Mouse (Mus musculus) heart, embryonic 14.5 days (tissue): ENCODE data around the gene Sec24d. TPM values are rescaled to one million over a fixed set of nuclear protein-coding genes. Genes with fewer than 3 reads are reported as not detected.
"Not testable (repeated sequence)": the region's sequence is repeated elsewhere in the genome, so short reads cannot be mapped to it uniquely, and the experiment has no call there.

Experiments used
- ATAC-seq: fragments of 200-750 bp; cut with Nextera tagmentation; 2 replicates; pipeline ENCODE4 v1.8.0; 2017; ENCODE audit warnings: low read depth, moderate TSS enrichment; ENCODE audit not compliant: insufficient number of reproducible peaks, insufficient read depth, low FRiP score
- H3K27ac ChIP-seq, 2 experiments: fragments of 200-500 bp in 1 of 2; fragments of 300-500 bp in 1 of 2; sonication (generic) in 1 of 2; replicated peaks in 1 of 2; 2 replicates each; pipeline ENCODE4 v1.5.1; 2012 to 2014; ENCODE audit warnings: low read depth in 2 of 2, low read length in 2 of 2, control low read depth in 1 of 2, mild to moderate bottlenecking in 1 of 2, mixed read lengths in 1 of 2; ENCODE audit not compliant: control insufficient read depth in 1 of 2, insufficient read depth in 1 of 2
- H3K27me3 ChIP-seq: fragments of 300-500 bp; sonication (generic); 2 replicates; pipeline ENCODE4 v1.6.1; 2014; ENCODE audit warnings: mild to moderate bottlenecking, low read length, control low read depth; ENCODE audit not compliant: control insufficient read depth, insufficient read depth
- H3K36me3 ChIP-seq: fragments of 300-500 bp; sonication (generic); 2 replicates; pipeline ENCODE4 v1.6.1; 2014; ENCODE audit warnings: mild to moderate bottlenecking, control low read depth, low read length, mixed read lengths; ENCODE audit not compliant: control insufficient read depth, insufficient read depth
- H3K4me1 ChIP-seq, 2 experiments: fragments of 200-500 bp in 1 of 2; fragments of 300-500 bp in 1 of 2; sonication (generic) in 1 of 2; 2 replicates each; pipeline ENCODE4 v1.6.1; 2012 to 2014; ENCODE audit warnings: low read length in 2 of 2, control low read depth in 1 of 2, mixed read lengths in 1 of 2; ENCODE audit not compliant: control insufficient read depth in 2 of 2, insufficient read depth in 2 of 2
- H3K4me2 ChIP-seq: fragments of 300-500 bp; sonication (generic); 2 replicates; pipeline ENCODE4 v1.6.1; 2014; ENCODE audit warnings: mild to moderate bottlenecking, low read length
- H3K4me3 ChIP-seq, 2 experiments: fragments of 200-500 bp in 1 of 2; fragments of 300-500 bp in 1 of 2; sonication (generic) in 1 of 2; 2 replicates each; pipeline ENCODE4 v1.5.1; 2012 to 2014; ENCODE audit warnings: low read length in 2 of 2, mild to moderate bottlenecking in 2 of 2, control low read depth in 1 of 2, low read depth in 1 of 2, moderate library complexity in 1 of 2; ENCODE audit not compliant: control insufficient read depth in 1 of 2, insufficient read depth in 1 of 2
- H3K9ac ChIP-seq: fragments of 300-500 bp; sonication (generic); 2 replicates; pipeline ENCODE4 v1.6.1; 2014; ENCODE audit warnings: mild to moderate bottlenecking, low read length
- H3K9me3 ChIP-seq: fragments of 300-500 bp; sonication (generic); 2 replicates; pipeline ENCODE4 v1.6.1; 2016; ENCODE audit warnings: low read length, control low read depth; ENCODE audit not compliant: control insufficient read depth
- WGBS: fragments of 180-500 bp; shearing (Covaris S2); extraction: QIAGEN DNeasy Blood & Tissue Kit; methylation state at CpG from one replicate; pipeline ENCODE4 v1.1.7; 2014; 5-methylcytosine and 5-hydroxymethylcytosine counted together
- polyA plus RNA-seq: library from polyadenylated mRNA; unstranded; fragments of >200 nt; fragmentation: Nextera tagmentation; extraction: Ambion mirVana; gene quantifications from 2 replicates; pipeline ENCODE4 v1.2.1, GENCODE M21; 2014

Gene Sec24d
- polyA plus RNA-seq, 1 experiment from 2014 or later: 72.8 TPM

GRCm38 (mm10) chr3:123353183-123353582, 85.9 kb downstream of the Sec24d start:
- Histone ChIP-seq H3K27me3 (no peaks in the 10 kb centered on the region), H3K4me3 (no peak overlapping the region), H3K9me3 (no peaks in the 10 kb centered on the region), H3K9ac (no peak overlapping the region), H3K4me2 (no peak overlapping the region), H3K36me3 (peaks cover 98% of the 10 kb centered on the region), H3K27ac (no peak overlapping the region), H3K4me1 (peaks cover 4 to 29% of the 10 kb centered on the region in 2 experiments)
- WGBS: 63% methylated on average over 6 of the region's 6 CpGs
- no peak for ATAC-seq

- Histone ChIP-seq H3K4me3 (no peak overlapping the region), H3K9me3 (no peaks in the 10 kb centered on the region), H3K27ac (peak overlapping the region in 1 of 2 experiments; percentile 73; a peak in 1 of 4 replicates), H3K9ac (no peak overlapping the region), H3K27me3 (no peaks in the 10 kb centered on the region), H3K4me1 (peaks cover 4 to 30% of the 10 kb centered on the region in 2 experiments), H3K36me3 (peaks cover 98% of the 10 kb centered on the region), H3K4me2 (no peak overlapping the region)
- no peak for ATAC-seq
- WGBS: 88% methylated on average over 12 of the region's 12 CpGs
These were observed 86.4 kb downstream of the Sec24d start for GRCm38 (mm10) chr3:123353661-123354060.

- Histone ChIP-seq H3K27me3 (no peaks in the 10 kb centered on the region), H3K9ac (no peak overlapping the region), H3K9me3 (no peaks in the 10 kb centered on the region), H3K4me2 (no peak overlapping the region), H3K36me3 (peaks cover 98% of the 10 kb centered on the region), H3K4me3 (no peak overlapping the region), H3K4me1 (peaks cover 4 to 30% of the 10 kb centered on the region in 2 experiments), H3K27ac (peak overlapping the region; percentile 68 to 73)
- 56% methylated on average over 9 of the region's 9 CpGs for WGBS
- no peak for ATAC-seq
These were observed 87.1 kb downstream of the Sec24d start for GRCm38 (mm10) chr3:123354388-123354787.

DNA sequence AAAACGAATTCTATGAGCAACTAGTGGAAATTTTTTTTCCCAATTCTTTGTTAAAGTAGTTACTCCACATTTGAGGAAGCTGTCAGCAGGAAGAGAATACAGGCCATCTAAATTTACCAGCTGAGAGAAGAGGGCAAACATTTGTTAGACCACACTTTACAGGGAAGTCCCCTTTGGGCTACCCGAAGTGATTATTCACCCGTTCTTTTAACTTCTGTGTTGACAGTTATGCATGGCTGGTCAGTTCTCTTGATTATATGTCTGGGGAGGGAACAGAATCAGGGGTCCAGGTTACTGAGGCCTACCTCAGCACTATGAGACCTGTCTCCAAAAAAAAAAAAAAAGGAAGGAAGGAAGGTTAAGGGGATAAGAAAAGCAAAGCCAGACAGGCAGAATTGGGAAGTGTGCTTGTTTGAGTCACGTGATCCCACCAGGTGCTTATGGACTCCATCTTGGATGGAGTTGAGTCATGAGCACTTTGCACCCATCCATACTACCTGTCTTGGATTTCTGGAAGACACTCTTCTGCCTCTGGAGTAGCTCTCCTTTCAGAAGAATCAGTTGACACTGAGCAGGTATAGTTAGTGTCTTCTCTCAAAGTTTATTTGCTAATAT, 89.2 kb downstream of the Sec24d start:
- Histone ChIP-seq H3K4me3 (no peak overlapping the region), H3K36me3 (peaks cover 98% of the 10 kb centered on the region), H3K27ac (no peak overlapping the region), H3K27me3 (no peaks in the 10 kb centered on the region), H3K4me2 (no peak overlapping the region), H3K9me3 (no peaks in the 10 kb centered on the region), H3K4me1 (peaks cover 4 to 28% of the 10 kb centered on the region in 2 experiments), H3K9ac (no peak overlapping the region)
- 57% methylated on average over 4 of the region's 4 CpGs for WGBS
- ATAC-seq: no peak

GRCm38 (mm10) chr3:123366820-123367219, 99.6 kb downstream of the Sec24d start:
- not testable (repeated sequence) for H3K4me2 ChIP-seq, H3K27ac ChIP-seq, H3K9ac ChIP-seq, H3K4me3 ChIP-seq, H3K4me1 ChIP-seq, ATAC-seq, H3K9me3 ChIP-seq, H3K27me3 ChIP-seq
- 69% methylated on average over 2 of the region's 2 CpGs for WGBS
- peaks cover 89% of the 10 kb centered on the region for H3K36me3 ChIP-seq

- 78% methylated on average over 12 of the region's 12 CpGs for WGBS
- Histone ChIP-seq H3K36me3 (peaks cover 80% of the 10 kb centered on the region), H3K4me3 (no peak overlapping the region), H3K27me3 (no peaks in the 10 kb centered on the region), H3K9ac (no peak overlapping the region), H3K27ac (no peak overlapping the region), H3K4me1 (no peaks in the 10 kb centered on the region), H3K4me2 (no peak overlapping the region), H3K9me3 (no peaks in the 10 kb centered on the region)
- no peak for ATAC-seq
These were observed 101.9 kb downstream of the Sec24d start for GRCm38 (mm10) chr3:123369161-123369560.

DNA sequence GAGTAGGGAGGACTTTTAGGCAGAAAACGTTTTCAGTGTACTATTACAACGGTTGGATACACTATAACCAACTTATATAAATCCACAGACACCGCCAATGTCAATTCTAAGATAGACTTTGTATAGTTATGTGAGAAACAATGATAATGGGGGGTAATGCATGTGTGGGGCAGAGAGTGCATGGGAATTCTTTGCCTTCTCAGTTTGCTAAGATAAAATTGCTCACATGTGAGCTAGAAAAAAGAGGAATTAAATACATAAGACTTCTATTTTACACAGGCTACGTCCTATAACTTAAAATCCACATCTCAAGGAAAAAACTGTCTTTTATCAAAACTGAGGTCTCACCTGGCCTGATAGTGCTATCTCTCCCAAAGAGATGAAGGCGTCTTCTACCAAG, 103.7 kb downstream of the Sec24d start:
- 89% methylated on average over 5 of the region's 5 CpGs for WGBS

More for the DNA sequence above, 103.7 kb downstream of the Sec24d start:
- Histone ChIP-seq H3K27me3 (no peaks in the 10 kb centered on the region), H3K9ac (no peak overlapping the region), H3K4me2 (no peak overlapping the region), H3K27ac (no peak overlapping the region), H3K36me3 (peaks cover 78% of the 10 kb centered on the region), H3K9me3 (no peaks in the 10 kb centered on the region), H3K4me1 (no peaks in the 10 kb centered on the region), H3K4me3 (no peak overlapping the region)
- ATAC-seq: no peak
